Mouse (Mus musculus): Measurements from ENCODE around the gene Cftr.

Gene Cftr

DNA sequence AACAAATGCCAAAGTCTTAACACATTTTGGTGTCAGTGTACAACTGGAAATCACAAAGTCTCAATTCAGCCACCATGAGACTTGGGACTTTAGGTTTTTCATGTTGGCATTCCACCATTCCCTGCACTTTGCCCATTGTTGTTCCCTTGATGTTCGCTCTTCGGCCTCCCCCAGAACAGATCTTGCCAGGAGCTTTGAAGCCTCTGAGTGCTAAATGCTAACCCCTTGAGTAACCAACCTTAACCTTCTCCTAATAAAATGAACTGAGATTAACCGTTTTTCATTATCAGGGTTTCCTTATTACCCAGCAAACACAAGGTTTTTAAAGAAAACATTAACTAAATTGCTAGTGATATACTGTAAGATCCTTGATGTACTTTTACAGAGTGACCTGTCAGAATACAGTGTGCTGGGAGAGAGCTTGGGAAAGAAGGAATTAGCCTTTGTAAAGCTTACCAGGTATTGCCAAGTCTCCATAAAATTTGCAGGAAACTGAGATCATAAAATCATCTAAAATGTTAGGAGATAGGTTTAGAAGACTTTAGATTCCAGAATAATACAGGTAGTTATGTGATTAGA lies 144.0 kb downstream of the Cftr start:
- no peak for DNase-seq (ENCODE audit: low spot score in 2 of 2)

DNA sequence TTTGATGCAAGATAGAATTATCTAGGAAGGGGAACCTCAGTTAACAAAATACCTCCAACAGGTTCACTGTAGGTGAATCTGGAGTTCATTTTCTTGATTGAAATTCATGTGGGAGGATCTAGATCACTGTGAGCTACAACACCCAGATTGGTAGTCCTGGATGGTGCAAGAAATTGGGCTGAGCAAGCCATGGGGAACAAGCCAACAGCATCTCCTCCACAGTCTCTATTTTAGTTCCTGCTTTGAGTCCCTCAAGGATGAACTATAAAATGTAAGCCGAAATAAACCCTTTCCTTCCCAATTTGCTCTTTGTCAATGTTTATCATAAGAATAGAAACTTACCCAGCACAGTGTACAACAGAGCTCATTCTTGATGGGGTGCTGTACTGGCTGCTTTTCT lies 152.5 kb downstream of the Cftr start:
- no peak for DNase-seq (ENCODE audit: low spot score in 2 of 2)

DNA sequence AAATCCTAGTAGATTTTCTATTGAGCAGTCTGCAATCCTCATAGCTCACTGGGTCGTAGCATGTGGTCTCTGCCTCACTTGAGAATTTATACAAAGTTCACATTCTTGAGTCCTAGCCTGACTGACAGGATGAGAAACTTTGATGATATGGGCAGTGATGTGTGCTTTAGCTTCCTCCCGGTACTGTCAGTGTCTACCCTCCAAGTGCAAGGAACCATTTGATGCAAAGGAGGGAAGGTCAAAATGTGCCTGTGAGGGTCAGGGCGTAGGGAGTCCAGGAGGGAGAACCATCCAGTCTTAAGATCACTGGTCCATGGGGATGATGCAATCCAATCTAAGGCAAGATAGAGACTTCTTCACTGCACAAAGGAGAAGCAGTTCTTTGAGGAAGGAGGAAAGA lies 164.9 kb downstream of the Cftr start:
- no peak for DNase-seq (ENCODE audit: low spot score in 2 of 2)

- DNase-seq (ENCODE audit: low spot score in 2 of 2): no peak
These were observed 167.8 kb downstream of the Cftr start for GRCm38 (mm10) chr6:18338307-18338706.

DNA sequence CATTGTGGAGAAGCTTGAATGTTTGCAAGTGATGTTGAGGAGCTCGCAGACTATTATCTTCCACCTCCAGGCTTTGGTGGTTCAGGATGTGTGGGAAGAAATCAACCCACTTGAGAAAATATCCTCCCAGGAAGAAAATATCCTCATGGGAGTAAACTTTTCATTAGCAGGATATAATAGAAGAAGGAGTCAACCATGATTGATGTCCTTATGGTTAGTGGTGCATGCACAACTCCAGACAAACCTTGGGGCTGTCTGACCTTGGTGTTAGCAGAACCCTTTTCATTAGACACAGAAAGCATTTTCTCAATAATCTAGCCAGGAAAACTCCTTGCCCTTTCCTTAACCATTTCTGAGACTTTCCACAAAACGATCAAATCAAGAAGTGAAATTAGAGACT lies 173.8 kb downstream of the Cftr start:
- no peak for DNase-seq (ENCODE audit: low spot score in 2 of 2)

DNA sequence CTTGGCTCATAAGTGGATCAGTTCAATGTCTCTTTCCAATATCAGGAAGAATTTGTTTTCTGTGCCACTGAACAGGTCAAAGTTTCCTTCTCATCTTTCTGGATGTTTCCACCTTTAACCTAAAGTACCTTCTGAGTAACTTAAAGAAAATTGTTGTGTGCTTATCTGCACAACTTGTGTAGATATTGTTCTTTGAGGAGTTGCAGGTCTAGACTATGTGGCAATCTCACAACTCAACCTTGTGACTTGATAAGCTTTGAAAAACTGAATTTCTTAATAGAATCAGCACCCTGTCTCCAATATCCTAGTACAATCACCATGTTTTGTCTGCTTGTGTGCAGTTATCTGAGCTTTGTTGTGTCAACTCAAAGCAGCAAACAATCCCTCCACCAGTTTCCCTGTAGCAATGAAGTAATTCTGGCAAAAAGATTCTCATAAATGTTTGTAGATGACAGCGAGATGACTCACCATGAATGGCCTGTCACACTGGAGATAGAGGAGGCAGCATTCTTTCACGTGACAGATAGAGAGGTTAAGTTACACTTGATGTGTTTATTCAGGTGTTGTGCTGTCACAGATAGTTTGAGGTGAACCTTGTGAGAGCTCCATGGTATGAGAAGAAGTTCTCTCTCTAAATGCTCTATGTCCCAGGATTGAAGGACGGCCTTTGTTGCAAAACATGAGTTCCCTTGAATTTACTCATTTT lies 178.8 kb downstream of the Cftr start:
- DNase-seq (ENCODE audit: low spot score in 2 of 2): no peak

- DNase-seq (ENCODE audit: low spot score in 2 of 2): no peak
These were observed 189.7 kb downstream of the Cftr start for GRCm38 (mm10) chr6:18360154-18360553.

DNA sequence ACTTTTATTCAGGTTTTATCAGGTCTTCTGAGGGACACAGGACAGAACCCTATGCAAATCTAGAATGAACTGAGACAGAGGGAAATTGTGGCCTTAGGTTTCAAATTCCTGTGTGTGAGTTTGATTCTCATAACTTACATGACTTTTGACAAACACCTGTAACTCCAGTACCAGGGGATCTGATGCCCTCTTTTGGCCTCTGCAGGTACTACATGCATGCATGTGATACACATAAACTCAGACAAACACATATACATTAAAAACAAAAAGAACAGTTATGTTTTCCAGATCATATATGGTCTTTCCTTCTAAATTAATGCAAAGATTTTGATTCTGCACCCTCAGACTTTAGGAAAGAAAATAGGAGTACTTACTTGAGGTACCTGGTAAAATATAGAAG lies 190.5 kb downstream of the Cftr start:
- no peak for DNase-seq (ENCODE audit: low spot score in 2 of 2)

- DNase-seq (ENCODE audit: low spot score in 2 of 2): no peak
These were observed 191.7 kb downstream of the Cftr start for GRCm38 (mm10) chr6:18362232-18362631.

- DNase-seq (ENCODE audit: low spot score in 2 of 2): no peak
These were observed 198.6 kb downstream of the Cftr start for GRCm38 (mm10) chr6:18369054-18369453.

DNA sequence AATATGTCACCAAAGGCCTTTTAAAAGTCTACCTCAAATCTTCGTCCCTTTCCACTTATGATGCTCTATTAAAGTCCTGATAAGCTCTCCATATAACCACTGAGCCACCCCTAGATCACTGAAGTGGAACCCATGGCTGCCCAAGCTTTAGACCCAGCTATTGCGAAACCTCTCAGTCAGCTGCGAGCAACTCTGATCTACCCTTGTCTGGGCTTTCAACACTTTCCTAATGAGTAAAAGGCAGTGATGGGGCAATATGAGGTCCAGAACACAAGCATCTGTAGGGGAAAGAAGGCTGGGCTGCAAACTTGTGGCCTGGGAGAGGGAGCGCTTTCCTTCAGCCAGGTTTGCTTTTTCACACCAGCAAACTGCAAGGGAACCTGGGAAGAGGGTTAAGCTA lies 199.2 kb downstream of the Cftr start:
- DNase-seq (ENCODE audit: low spot score in 2 of 2): no peak

Measured in spleen, postnatal 14 days (tissue).